Mouse (Mus musculus) Muller cell, postnatal 12 days (primary cell): ENCODE data around the gene Gm20765.
"Not testable (repeated sequence)": the region's sequence is repeated elsewhere in the genome, so short reads cannot be mapped to it uniquely, and the experiment has no call there.

Experiments
- DNase-seq: peaks from one replicate; pipeline ENCODE4 v3.0.0-alpha.2; 2015; ENCODE audit errors: inconsistent ontology term

Gene Gm20765

DNA sequence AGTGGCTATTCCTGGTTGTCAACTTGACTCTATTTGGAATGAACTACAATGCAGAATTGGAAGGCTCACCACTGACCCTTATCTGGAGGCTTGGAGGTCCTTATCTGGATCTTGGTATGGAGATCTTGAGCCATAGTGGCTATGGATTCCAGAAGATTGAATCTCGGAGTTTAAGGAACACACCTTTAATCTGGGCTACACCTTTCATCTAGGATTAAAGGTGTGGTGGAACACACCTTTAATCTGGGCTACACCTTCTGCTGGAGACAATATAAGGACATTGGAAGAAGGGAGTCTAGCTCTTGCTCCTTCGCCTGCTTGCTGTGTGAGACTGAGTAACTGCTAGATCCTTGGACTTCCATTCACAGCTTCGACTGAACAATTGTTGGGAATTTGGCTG is at the start of gene Gm20765:
Gm20765 (plus strand) TSS at position 301 of the 400 bp plus-strand sequence.
- not testable (repeated sequence) for DNase-seq

GRCm38 (mm10) chr10:104142687-104143086 is 42.6 kb upstream of the Gm20765 start, which contains the start of gene Gm21293:
Gm21293 (plus strand) TSS chr10:104142987.
- DNase-seq = not testable (repeated sequence)

DNA sequence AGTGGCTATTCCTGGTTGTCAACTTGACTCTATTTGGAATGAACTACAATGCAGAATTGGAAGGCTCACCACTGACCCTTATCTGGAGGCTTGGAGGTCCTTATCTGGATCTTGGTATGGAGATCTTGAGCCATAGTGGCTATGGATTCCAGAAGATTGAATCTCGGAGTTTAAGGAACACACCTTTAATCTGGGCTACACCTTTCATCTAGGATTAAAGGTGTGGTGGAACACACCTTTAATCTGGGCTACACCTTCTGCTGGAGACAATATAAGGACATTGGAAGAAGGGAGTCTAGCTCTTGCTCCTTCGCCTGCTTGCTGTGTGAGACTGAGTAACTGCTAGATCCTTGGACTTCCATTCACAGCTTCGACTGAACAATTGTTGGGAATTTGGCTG is 34.1 kb upstream of the Gm20765 start, which contains the start of gene Gm6763:
Gm6763 (plus strand) TSS at position 301 of the 400 bp plus-strand sequence.
- DNase-seq = not testable (repeated sequence)

DNA sequence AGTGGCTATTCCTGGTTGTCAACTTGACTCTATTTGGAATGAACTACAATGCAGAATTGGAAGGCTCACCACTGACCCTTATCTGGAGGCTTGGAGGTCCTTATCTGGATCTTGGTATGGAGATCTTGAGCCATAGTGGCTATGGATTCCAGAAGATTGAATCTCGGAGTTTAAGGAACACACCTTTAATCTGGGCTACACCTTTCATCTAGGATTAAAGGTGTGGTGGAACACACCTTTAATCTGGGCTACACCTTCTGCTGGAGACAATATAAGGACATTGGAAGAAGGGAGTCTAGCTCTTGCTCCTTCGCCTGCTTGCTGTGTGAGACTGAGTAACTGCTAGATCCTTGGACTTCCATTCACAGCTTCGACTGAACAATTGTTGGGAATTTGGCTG is 25.6 kb upstream of the Gm20765 start, which contains the start of gene Gm8764:
Gm8764 (plus strand) TSS at position 301 of the 400 bp plus-strand sequence.
- not testable (repeated sequence) for DNase-seq

DNA sequence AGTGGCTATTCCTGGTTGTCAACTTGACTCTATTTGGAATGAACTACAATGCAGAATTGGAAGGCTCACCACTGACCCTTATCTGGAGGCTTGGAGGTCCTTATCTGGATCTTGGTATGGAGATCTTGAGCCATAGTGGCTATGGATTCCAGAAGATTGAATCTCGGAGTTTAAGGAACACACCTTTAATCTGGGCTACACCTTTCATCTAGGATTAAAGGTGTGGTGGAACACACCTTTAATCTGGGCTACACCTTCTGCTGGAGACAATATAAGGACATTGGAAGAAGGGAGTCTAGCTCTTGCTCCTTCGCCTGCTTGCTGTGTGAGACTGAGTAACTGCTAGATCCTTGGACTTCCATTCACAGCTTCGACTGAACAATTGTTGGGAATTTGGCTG is 17.1 kb upstream of the Gm20765 start, which contains the start of gene Gm21304:
Gm21304 (plus strand) TSS at position 301 of the 400 bp plus-strand sequence.
- not testable (repeated sequence) for DNase-seq

DNA sequence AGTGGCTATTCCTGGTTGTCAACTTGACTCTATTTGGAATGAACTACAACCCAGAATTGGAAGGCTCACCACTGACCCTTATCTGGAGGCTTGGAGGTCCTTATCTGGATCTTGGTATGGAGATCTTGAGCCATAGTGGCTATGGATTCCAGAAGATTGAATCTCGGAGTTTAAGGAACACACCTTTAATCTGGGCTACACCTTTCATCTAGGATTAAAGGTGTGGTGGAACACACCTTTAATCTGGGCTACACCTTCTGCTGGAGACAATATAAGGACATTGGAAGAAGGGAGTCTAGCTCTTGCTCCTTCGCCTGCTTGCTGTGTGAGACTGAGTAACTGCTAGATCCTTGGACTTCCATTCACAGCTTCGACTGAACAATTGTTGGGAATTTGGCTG is 8.6 kb upstream of the Gm20765 start, which contains the start of gene Gm21312:
Gm21312 (plus strand) TSS at position 301 of the 400 bp plus-strand sequence.
- DNase-seq = not testable (repeated sequence)

GRCm38 (mm10) chr10:104193742-104194141 is 8.4 kb downstream of the Gm20765 start, which contains the start of gene Gm4340:
Gm4340 (plus strand) TSS chr10:104194042.
- DNase-seq = not testable (repeated sequence)

GRCm38 (mm10) chr10:104209655-104210054 is 24.3 kb downstream of the Gm20765 start:
- no peak for DNase-seq

DNA sequence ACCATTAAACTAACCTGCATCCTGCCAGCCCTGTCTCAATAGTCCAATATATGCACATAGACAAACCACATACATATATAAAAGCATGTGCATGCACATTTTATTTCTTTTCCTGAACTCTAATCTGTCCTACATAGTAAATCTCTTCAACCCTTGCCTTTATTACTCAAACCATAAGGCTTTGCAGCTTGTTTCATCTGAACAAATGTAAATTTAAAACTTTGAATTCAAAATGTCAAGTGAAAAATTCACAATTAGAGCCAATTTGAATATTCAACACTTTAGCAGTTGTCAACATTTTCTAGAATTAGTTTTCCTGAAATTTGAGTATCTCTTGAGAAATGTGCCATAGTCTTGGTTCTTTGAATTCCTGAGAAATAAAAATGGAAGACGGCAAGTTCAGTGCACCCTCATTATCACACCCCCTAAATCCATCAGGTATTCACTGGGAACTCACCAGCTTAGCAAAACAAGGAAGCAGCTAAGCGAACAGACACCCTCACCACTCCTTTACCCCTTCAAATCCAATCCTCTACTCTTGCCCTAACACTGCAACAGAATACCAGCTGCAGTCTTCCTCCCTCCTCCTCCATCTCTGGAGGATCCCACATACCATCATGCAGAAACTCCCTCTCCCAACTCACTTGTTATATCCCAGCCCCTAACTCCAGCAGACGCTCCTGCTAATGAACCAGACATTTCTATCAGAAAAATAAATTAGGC is 25.1 kb downstream of the Gm20765 start:
- no peak for DNase-seq

DNA sequence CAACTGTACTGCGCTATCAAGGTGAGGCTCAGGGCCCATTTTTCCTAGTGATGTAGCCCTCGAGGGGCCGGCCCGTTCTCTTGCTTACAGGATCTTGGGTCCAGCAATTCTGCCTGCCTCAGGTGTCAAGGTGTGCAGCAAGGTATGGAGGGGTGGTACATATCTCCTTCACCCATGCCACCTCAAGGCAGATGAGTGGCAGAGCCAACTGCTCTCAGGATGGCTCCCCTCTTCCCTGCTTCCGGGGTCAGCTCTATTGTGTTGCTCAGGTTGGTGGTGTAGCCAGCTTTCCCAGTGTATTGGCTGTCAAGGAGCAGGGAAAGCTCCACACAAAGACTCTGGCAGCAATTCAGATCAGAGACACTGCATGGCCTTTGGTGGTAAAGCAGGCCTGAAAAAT is 29.2 kb downstream of the Gm20765 start:
- no peak for DNase-seq

- peak; percentile 86 for DNase-seq
These were observed 35.1 kb downstream of the Gm20765 start for GRCm38 (mm10) chr10:104220303-104221021.
